Mouse (Mus musculus): ENCODE measurements around the gene Tnfsf11. TPM values are rescaled to one million over a fixed set of nuclear protein-coding genes. Genes with fewer than 3 reads are reported as not detected.

The Tnfsf11 gene
- polyA plus RNA-seq, 1 experiment from 2014 or later, result 0.26 TPM

- no peak for ATAC-seq
- H3K4me2 ChIP-seq (replicated peaks; ENCODE audit: low read depth), result no peak overlapping the region
Observed at GRCm38 (mm10) chr14:78276395-78276930, 31.4 kb downstream of the Tnfsf11 start.

GRCm38 (mm10) chr14:78274851-78275250, 33.0 kb downstream of the Tnfsf11 start:
- WGBS, result 92% methylated on average over 5 of the region's 5 CpGs
- Histone ChIP-seq H3K36me3 (ENCODE audit: control insufficient read depth, insufficient read depth) (no peaks in the 10 kb centered on the region), H3K9ac (ENCODE audit: low read depth, low read length) (no peak overlapping the region), H3K4me2 (replicated peaks; ENCODE audit: low read depth) (no peak overlapping the region), H3K9me3 (ENCODE audit: control insufficient read depth) (no peaks in the 10 kb centered on the region), H3K27me3 (replicated peaks; ENCODE audit: control insufficient read depth, insufficient read depth, low read length) (no peaks in the 10 kb centered on the region), H3K4me3 (ENCODE audit: low read depth, low read length) (no peak overlapping the region), H3K27ac (ENCODE audit: low read depth, low read length) (no peak overlapping the region), H3K4me1 (replicated peaks; ENCODE audit: control insufficient read depth, insufficient read depth, low read length) (no peaks in the 10 kb centered on the region)
- no peak for ATAC-seq
- no peak for TF ChIP-seq CTCF (IDR thresholded peaks at IDR 0.05; ENCODE audit: low read depth)

More at GRCm38 (mm10) chr14:78276395-78276930, 31.4 kb downstream of the Tnfsf11 start:
- H3K4me1 ChIP-seq (replicated peaks; ENCODE audit: control insufficient read depth, insufficient read depth, low read length), result no peaks in the 10 kb centered on the region
- no peaks in the 10 kb centered on the region for H3K9me3 ChIP-seq (ENCODE audit: control insufficient read depth)
- no peaks in the 10 kb centered on the region for H3K36me3 ChIP-seq (ENCODE audit: control insufficient read depth, insufficient read depth)
- H3K4me3 ChIP-seq (ENCODE audit: low read depth, low read length), result no peak overlapping the region
- no peak overlapping the region for H3K9ac ChIP-seq (ENCODE audit: low read depth, low read length)
- no peak overlapping the region for H3K27ac ChIP-seq (ENCODE audit: low read depth, low read length)
- WGBS, result 67% methylated on average over 18 of the region's 18 CpGs
- no peak for TF ChIP-seq CTCF (IDR thresholded peaks at IDR 0.05; ENCODE audit: low read depth)
- no peaks in the 10 kb centered on the region for H3K27me3 ChIP-seq (replicated peaks; ENCODE audit: control insufficient read depth, insufficient read depth, low read length)

DNA sequence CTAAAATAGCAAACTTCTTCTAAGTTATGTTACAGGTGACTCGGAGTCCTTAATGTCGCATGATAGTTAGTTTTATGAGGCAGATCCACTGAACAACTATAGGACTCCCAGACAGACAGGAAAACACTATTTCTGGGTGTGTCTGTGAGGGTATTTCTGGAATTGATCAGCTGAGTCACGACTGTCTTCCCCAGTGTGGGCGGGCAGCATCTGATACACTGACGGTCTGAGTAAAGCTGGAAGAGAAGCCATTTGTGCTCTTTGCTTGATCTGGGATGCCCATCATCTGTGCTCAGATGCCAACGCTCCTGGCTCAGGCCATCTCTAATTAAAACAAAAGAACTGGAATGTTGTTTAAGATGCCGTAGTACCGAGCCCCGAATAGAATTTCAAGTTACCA, 33.7 kb downstream of the Tnfsf11 start:
- Histone ChIP-seq H3K27me3 (replicated peaks; ENCODE audit: control insufficient read depth, insufficient read depth, low read length) (no peaks in the 10 kb centered on the region), H3K36me3 (ENCODE audit: control insufficient read depth, insufficient read depth) (no peaks in the 10 kb centered on the region), H3K4me1 (replicated peaks; ENCODE audit: control insufficient read depth, insufficient read depth, low read length) (no peaks in the 10 kb centered on the region), H3K4me3 (ENCODE audit: low read depth, low read length) (no peak overlapping the region), H3K9me3 (ENCODE audit: control insufficient read depth) (no peaks in the 10 kb centered on the region), H3K27ac (ENCODE audit: low read depth, low read length) (no peak overlapping the region), H3K4me2 (replicated peaks; ENCODE audit: low read depth) (no peak overlapping the region), H3K9ac (ENCODE audit: low read depth, low read length) (no peak overlapping the region)
- 86% methylated on average over 9 of the region's 9 CpGs for WGBS
- no peak for TF ChIP-seq CTCF (IDR thresholded peaks at IDR 0.05; ENCODE audit: low read depth)
- ATAC-seq, result no peak

- TF ChIP-seq CTCF (IDR thresholded peaks at IDR 0.05; ENCODE audit: low read depth), result peak; percentile 76
- Histone ChIP-seq H3K27me3 (replicated peaks; ENCODE audit: control insufficient read depth, insufficient read depth, low read length) (no peaks in the 10 kb centered on the region), H3K4me3 (ENCODE audit: low read depth, low read length) (no peak overlapping the region), H3K27ac (ENCODE audit: low read depth, low read length) (no peak overlapping the region), H3K36me3 (ENCODE audit: control insufficient read depth, insufficient read depth) (no peaks in the 10 kb centered on the region), H3K4me1 (replicated peaks; ENCODE audit: control insufficient read depth, insufficient read depth, low read length) (no peaks in the 10 kb centered on the region), H3K9me3 (ENCODE audit: control insufficient read depth) (no peaks in the 10 kb centered on the region), H3K4me2 (replicated peaks; ENCODE audit: low read depth) (no peak overlapping the region), H3K9ac (ENCODE audit: low read depth, low read length) (no peak overlapping the region)
- WGBS, result 81% methylated on average over 7 of the region's 7 CpGs
- ATAC-seq, result no peak
Observed at GRCm38 (mm10) chr14:78273571-78273970, 34.3 kb downstream of the Tnfsf11 start.

GRCm38 (mm10) chr14:78264876-78265275, 43.0 kb downstream of the Tnfsf11 start:
- Histone ChIP-seq H3K9ac (ENCODE audit: low read depth, low read length) (no peak overlapping the region), H3K4me2 (replicated peaks; ENCODE audit: low read depth) (no peak overlapping the region), H3K27me3 (replicated peaks; ENCODE audit: control insufficient read depth, insufficient read depth, low read length) (no peaks in the 10 kb centered on the region), H3K9me3 (ENCODE audit: control insufficient read depth) (no peaks in the 10 kb centered on the region), H3K4me3 (ENCODE audit: low read depth, low read length) (no peak overlapping the region), H3K27ac (ENCODE audit: low read depth, low read length) (no peak overlapping the region), H3K4me1 (replicated peaks; ENCODE audit: control insufficient read depth, insufficient read depth, low read length) (no peaks in the 10 kb centered on the region), H3K36me3 (ENCODE audit: control insufficient read depth, insufficient read depth) (no peaks in the 10 kb centered on the region)
- WGBS, result 86% methylated on average over 6 of the region's 6 CpGs
- TF ChIP-seq CTCF (IDR thresholded peaks at IDR 0.05; ENCODE audit: low read depth), result no peak
- no peak for ATAC-seq

GRCm38 (mm10) chr14:78262596-78262995, 45.2 kb downstream of the Tnfsf11 start:
- no peak overlapping the region for H3K9ac ChIP-seq (ENCODE audit: low read depth, low read length)
- ATAC-seq, result no peak
- no peaks in the 10 kb centered on the region for H3K9me3 ChIP-seq (ENCODE audit: control insufficient read depth)
- H3K4me1 ChIP-seq (replicated peaks; ENCODE audit: control insufficient read depth, insufficient read depth, low read length), result no peaks in the 10 kb centered on the region
- H3K36me3 ChIP-seq (ENCODE audit: control insufficient read depth, insufficient read depth), result no peaks in the 10 kb centered on the region
- no peak for TF ChIP-seq CTCF (IDR thresholded peaks at IDR 0.05; ENCODE audit: low read depth)
- no peak overlapping the region for H3K4me3 ChIP-seq (ENCODE audit: low read depth, low read length)
- WGBS, result 80% methylated on average over 7 of the region's 7 CpGs
- H3K4me2 ChIP-seq (replicated peaks; ENCODE audit: low read depth), result no peak overlapping the region
- no peak overlapping the region for H3K27ac ChIP-seq (ENCODE audit: low read depth, low read length)
- no peaks in the 10 kb centered on the region for H3K27me3 ChIP-seq (replicated peaks; ENCODE audit: control insufficient read depth, insufficient read depth, low read length)

GRCm38 (mm10) chr14:78261246-78261645, 46.6 kb downstream of the Tnfsf11 start:
- Histone ChIP-seq H3K27me3 (replicated peaks; ENCODE audit: control insufficient read depth, insufficient read depth, low read length) (no peaks in the 10 kb centered on the region), H3K4me3 (ENCODE audit: low read depth, low read length) (no peak overlapping the region), H3K9me3 (ENCODE audit: control insufficient read depth) (no peaks in the 10 kb centered on the region), H3K4me2 (replicated peaks; ENCODE audit: low read depth) (no peak overlapping the region), H3K27ac (ENCODE audit: low read depth, low read length) (no peak overlapping the region), H3K4me1 (replicated peaks; ENCODE audit: control insufficient read depth, insufficient read depth, low read length) (no peaks in the 10 kb centered on the region), H3K36me3 (ENCODE audit: control insufficient read depth, insufficient read depth) (no peaks in the 10 kb centered on the region), H3K9ac (ENCODE audit: low read depth, low read length) (no peak overlapping the region)
- no peak for TF ChIP-seq CTCF (IDR thresholded peaks at IDR 0.05; ENCODE audit: low read depth)
- ATAC-seq, result no peak
- 74% methylated on average over 7 of the region's 7 CpGs for WGBS

All from intestine, postnatal 0 days (tissue).